Mouse (Mus musculus) adrenal gland, adult 2 months (tissue): ENCODE data around the gene Eif2d. TPM values are rescaled to one million over a fixed set of nuclear protein-coding genes. Genes with fewer than 3 reads are reported as not detected.

ENCODE experiments used
- DNase-seq: peaks from one replicate; pipeline ENCODE4 v3.0.0; 2021
- long read RNA-seq: library from polyadenylated mRNA; stranded (forward); transcript quantifications from one replicate; pipeline ENCODE4 v2.0.0, GENCODE M21; 2021
- polyA plus RNA-seq: library from polyadenylated mRNA; depleted of rRNA; stranded (reverse); fragments of >200 nt; gene quantifications from 2 replicates; pipeline ENCODE4 v1.2.3, GENCODE M21; 2012; rRNA removed
- total RNA-seq, 2 experiments: library from RNA; stranded (reverse); gene quantifications; 2 replicates each; pipeline ENCODE4 v1.2.3; 2021

Gene Eif2d
- total RNA-seq (10 to 100 TPM; 40.0 to 41.8 TPM), polyA plus RNA-seq (27.5 and 29.7 TPM in 2 replicates)
- long read RNA-seq, transcript Eif2d-202 (15 exons, 2,009 nt): major isoform, 41 of 50 reads
- long read RNA-seq, partial matches to known transcripts: 6 of 50 reads
- long read RNA-seq, other reads (novel, unspliced or antisense): 3 of 50 reads

DNA sequence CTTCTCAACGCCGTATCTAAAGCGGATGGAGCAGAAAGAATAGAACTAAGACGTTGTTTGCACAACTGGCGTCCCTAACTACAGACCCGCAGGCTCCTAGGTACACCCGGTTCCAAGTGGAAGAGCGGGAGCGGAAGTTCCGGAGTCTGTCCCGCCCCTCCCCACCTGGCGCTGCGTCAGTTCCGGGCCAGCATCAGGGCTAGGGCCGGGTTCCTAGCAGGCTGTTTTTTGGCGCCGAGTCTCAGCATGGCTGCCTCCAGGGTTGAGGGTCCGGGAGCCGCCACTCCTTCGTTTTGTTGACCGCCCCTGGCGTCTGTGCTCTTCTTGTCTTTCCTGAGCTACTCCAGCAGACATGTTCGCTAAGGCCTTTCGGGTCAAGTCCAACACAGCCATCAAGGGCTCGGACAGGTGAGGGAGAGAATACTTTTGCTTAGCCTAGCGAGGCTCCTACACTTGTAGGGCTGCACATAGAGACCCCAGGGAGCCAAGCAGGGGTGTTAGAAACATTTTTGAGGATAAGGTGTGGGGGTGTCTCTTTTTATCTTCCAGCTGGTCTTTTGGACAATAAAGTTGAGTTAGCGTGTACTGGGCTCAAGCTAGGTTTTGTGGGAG is at the start of gene Eif2d:
Gene Eif2d (plus strand): TSS at position 164 of the 612 bp plus-strand sequence.
- peak; percentile 92 for DNase-seq

DNA sequence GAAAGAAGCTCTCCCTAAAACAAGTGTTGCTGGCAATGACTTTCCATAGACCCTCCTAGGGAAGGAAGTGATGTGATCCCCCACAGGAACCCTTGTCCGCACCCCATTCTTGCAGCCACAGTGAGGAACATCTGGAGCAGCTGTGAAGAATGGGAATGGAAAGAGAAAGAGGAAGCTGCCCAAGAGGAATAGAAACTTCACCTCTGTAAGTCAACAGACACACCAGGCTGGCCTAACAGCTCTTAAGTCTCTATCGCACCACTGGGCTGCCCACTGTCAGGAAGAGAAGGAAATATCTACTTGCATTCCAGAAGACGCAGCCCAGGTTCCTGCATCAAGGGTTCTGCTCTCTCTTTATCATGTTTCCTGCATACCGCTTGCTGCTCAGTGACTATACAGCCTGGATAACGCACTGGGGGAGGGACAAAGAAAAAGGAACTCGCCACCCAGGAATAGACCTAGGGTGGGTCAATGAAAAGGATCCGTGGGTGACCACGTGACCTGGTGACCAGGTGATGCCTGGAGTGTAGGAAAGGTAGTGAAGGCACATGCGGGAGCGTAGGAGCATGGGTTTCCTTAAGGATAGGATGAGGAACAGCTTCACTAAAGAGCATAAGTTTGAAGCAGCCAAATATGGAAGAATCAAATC is 49.1 kb upstream of the Eif2d start:
- no peak for DNase-seq

GRCm38 (mm10) chr1:131107575-131108308 is 45.2 kb upstream of the Eif2d start:
- no peak for DNase-seq

GRCm38 (mm10) chr1:131110525-131111106 is 42.4 kb upstream of the Eif2d start:
- no peak for DNase-seq

DNA sequence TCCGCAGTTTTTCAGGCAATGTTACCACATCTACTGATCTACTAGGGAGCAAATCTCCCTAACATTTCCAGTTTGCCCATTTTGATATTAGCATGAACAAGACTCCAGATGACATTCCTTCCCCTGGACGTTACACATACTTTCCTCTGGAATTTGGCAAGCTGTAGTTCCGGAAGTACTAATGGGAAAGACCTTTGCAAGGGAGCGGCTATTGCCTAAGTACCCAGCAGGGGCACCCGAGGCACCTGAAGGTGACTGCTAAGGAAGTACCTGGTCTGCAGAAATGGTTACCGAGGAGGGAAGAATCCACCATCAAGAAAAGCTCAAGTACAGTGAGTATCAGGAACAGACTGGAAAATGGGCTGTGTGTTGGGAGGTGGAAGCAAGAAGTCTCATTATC is 40.4 kb upstream of the Eif2d start:
- no peak for DNase-seq

- peak; percentile 67 for DNase-seq
Observed at GRCm38 (mm10) chr1:131115932-131116331, 37.0 kb upstream of the Eif2d start.

GRCm38 (mm10) chr1:131116430-131117011 is 36.5 kb upstream of the Eif2d start:
- DNase-seq: no peak

DNA sequence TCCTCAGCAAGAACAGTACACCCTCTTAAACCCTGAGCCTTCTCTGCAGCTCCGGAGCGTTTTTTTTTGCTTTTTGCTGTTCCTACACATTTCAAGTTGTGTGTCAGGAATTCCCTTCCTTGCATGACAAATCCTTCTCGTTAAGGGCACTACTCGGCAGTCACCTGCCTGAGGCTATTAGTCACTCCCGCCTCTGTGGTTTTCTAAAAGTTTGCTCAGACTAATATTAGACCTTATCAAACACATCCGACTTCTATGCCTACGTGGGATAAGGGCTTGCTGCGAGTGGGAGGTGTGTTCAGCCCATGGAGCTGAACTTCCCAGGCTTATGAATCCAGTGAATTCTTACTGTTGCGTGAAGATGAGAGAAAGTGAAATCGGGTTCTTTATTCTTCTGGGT is 34.5 kb upstream of the Eif2d start:
- no peak for DNase-seq

DNA sequence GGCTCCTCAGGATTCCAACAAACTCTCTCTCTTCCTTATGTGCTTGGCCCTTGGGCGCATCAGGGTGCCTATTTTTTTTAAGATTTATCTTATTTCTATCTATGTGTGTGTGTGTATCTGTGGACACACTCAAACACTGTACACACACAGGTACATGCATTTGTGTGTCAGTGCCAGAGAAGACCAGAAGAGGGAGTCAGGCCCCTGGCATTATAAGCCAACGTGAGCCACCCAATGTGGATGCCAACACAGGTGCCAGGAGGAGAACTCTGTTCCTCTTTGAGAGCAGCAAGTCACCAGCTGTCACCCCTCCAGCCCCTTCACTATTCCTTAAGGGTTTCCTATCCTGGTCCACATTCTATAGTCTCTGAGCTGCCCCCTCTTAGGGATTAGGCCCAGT is 34.0 kb upstream of the Eif2d start:
- DNase-seq: peak; percentile 48

DNA sequence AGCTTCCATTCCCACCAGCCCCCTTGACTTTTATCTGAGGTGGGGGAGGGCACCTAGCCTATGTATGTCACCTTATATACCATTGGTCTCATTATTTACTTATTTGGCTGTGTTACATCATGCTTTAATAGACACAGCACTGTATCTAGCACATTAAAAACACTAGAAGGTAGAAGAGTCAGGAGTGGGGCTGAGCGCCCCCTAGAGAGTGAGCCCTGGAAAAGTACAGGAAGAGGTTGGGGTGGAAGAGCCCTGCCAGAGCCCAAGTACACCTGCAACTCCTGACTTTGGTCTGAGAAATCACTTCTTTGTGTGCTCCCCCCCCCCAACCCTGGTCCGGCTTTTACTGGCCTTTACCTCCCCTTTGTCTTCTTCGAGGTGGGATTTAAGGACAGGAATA is 31.0 kb upstream of the Eif2d start:
- DNase-seq: no peak

DNA sequence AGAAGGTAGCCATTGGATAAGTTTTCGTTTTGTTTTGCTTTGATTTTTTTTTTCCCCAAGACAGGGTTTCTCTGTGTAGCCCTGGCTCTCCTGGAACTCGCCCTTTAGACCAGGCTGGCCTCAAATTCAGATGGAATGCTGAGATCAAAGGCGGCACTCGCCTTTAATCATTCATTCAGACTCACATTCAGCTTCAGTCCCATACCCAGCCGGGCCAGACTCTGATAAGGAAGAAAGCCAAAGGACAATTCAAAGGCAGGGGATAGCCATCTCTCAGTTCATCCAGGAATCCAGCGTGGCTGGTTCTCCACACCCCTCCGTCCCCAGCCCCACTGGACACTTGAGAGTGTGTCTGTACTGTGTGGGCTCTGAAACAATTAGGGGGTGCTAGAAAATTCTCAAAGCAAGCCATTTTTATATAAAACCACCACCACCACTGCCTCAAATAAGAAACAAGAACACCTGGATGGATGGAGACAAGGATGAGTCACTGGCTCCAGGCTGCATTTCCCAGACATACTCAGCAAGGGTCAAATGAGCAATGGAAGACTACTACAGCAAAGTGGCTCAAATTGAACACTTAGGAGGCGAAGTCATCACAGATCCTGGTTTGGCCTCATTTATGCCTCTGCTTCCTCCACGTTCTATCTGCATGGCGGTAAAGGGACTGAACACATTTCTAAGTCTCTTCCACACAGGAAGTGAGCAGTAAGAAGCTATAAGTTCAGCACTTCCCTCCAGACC is 29.3 kb upstream of the Eif2d start:
- DNase-seq: no peak

DNA sequence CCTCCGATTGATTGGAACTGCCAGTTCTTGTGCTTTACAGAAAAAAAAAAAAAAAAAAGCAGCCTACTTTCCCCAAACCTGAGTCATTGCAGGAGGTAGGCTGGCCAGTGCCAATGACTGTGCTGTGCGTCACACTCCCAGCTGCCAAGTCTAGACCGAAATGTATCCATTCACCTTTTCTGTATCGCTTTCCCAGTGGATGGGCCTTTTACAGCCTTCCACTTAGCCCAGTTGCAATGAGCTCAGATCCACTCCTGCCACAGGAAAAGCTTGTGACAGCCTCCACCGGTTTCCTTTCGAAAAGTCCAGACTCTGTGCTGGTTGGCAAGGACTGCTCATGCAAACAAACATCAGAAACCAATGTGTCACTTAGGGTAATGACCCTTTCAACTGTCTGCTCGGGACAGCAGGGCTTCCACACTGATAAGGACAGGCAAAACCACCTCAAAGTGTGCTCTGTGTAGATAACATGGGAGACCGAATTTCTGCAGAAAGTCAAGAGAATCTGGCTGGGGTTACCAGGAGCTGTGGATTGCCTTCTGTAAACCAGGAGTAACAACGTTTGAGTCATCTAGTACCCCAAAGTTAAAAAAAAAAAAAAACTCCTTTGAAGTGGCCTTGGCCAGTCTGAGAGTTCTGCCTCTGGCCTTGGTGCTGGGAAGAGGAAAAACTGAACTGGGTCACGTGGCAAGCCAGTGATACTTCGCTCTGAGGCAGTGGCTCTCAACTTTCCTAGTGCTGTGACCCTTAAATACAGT is 26.8 kb upstream of the Eif2d start:
- DNase-seq: peak; percentile 90

DNA sequence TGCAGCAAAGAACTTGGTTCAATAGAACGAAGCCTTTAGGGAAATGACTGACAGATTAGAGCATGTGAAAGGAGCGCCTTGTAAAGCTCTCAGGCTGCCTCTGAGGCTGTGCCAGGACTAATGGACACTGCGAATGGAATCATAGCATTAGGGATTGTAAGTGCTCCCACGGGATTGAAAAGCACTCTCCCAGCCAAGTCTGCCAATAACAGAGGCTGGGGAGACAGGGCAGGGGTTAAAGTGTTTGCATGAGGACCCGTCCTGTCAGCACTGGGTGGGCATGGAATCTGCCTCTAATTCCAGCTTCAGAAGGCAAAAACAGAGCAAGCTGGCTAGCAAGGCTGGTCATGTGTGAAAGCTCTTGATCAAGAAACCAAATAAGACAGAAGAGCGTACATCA is 18.8 kb upstream of the Eif2d start:
- no peak for DNase-seq

GRCm38 (mm10) chr1:131134942-131135522 is 17.9 kb upstream of the Eif2d start:
- peak; percentile 86 for DNase-seq

DNA sequence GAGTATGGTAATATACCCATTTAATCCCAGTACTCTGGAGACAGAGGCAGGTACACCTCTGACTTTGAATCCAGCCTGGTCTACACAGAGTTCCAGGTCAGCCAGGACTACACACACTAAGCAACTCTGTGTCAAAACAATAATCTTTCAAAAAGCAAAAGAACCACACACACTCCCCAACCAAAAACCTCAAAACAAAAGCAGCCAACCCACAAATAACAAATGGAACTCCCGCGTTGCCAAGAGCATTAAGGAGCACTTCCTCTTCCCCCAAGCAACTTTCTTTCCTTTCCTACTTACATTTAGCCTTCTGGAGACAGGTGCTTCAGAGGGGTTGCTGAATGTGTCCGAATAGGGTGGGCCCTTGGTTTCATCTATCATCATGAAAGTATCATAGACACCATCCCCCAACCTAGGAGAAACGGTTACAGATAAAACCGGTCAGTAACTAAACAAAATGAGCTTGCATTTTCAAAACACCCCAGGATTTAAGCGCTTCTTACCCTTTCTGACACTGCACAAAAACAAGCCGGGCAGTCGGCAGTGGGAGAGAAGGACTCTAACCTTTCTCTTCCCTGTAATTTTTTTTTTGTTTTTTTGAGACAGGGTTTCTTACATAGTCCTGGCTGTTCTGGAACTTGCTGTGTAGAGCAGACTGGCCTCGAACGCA is 16.9 kb upstream of the Eif2d start:
- DNase-seq: no peak

DNA sequence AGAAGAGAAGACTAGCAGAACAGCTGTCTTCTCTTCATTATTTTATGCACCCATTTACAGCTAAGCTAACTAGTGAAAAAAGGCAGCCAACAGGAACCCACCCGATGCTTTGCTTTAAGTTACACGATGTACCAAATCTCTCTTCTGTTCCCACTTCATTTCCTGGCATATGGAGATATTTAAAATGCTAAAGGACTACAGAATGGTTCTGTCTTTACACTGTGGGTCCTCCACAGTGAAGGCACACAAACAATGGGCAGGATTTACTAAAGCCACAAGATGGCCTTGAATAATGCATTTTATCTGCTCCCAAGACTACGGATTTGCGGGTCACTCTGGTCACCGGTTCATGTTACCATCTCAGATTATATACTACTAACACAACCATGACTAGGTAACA is 15.9 kb upstream of the Eif2d start:
- no peak for DNase-seq

GRCm38 (mm10) chr1:131137717-131138118 is 15.3 kb upstream of the Eif2d start:
- DNase-seq: no peak

- DNase-seq: peak; percentile 95
Observed at GRCm38 (mm10) chr1:131138191-131139016, 14.6 kb upstream of the Eif2d start, which contains the start of gene Dyrk3. Gene Dyrk3 (minus strand): TSS chr1:131138340.
